Mouse (Mus musculus): ENCODE results near the gene Cog8.
A peak's percentile ranks its signal among the peaks of the same experiment; 100 is the strongest.
"Not testable (repeated sequence)": the region's sequence is repeated elsewhere in the genome, so short reads cannot be mapped to it uniquely, and the experiment has no call there.

Cog8 gene

GRCm38 (mm10) chr8:107045478-107045877 lies 11.0 kb downstream of the Cog8 start:
- DNase-seq (ENCODE audit: low read depth, low spot score): no peak

DNA sequence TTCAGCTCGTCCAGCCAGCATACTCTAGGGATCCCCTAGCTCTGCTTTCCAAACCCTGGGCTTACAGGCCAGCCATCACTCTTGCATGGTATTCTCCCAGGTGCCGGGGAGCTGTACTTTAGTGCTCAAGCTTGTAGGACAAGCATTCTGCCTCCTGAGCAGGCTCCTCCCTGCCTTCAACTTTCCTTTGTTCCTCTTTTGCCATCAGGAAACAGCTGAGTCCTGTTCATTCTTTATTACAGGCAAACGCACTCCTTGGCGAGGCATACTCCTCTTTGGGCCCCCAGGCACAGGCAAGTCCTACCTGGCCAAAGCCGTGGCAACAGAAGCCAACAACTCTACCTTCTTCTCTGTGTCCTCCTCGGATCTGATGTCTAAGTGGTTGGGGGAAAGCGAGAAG lies 15.9 kb downstream of the Cog8 start:
- no peak for DNase-seq (ENCODE audit: low read depth, low spot score)

DNA sequence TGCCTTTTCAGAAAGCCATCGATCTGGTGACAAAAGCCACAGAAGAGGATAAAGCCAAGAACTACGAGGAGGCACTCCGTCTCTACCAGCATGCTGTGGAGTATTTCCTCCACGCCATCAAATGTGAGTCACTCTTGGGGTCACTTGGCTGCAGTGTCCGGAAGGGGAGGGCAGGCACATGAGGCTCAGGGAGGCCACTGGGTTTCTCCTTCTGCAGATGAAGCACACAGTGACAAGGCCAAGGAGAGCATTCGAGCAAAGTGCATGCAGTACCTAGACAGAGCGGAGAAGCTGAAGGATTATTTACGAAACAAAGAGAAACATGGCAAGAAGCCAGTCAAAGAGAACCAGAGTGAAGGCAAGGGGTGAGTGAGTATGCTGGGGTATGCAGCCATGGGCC lies 19.9 kb downstream of the Cog8 start:
- DNase-seq (ENCODE audit: low read depth, low spot score): no peak

GRCm38 (mm10) chr8:107035641-107036040 lies 20.8 kb downstream of the Cog8 start:
- DNase-seq (ENCODE audit: low read depth, low spot score): no peak

DNA sequence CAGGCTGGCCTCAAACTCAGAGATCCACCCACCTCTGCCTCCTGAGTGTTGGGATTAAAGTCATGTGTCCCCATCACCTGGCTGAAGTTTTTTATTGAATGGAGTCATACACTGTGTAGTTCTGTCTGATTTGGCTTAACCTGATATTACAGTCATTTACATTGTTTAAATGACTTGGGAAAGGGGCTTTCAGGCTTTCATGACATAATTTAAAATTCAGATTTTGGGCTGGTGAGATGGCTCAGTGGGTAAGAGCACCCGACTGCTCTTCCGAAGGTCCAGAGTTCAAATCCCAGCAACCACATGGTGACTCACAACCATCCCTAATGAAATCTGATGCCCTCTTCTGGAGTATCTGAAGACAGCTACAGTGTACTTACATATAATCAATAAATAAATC lies 22.9 kb downstream of the Cog8 start:
- DNase-seq (ENCODE audit: low read depth, low spot score): not testable (repeated sequence)

DNA sequence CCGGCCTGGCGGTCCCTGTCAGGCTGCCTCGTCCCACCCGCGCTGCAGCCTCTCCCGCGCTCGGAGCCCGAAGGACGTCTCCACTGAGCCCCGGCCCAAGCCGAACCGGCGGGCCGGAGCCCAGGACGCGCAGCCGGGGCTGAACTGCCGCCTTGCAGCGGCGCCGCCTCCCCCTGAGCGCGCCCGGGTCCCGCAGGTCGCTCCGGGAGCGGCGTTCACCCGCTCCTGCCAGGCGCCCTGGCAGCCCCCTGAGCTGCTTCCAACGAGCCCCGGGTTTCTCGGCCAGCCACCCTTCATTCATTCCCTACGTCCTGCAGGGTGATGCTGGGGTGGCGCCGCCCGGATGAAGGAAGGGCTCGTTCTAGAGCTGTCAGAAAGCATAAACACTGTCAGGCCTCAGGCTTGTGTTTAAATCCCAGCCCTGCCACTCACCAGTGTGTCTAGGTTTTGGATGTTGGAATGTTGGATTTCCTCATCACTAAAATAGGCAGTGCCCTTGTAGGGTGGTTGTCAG lies 24.9 kb downstream of the Cog8 start:
- peak; percentile 55 for DNase-seq (ENCODE audit: low read depth, low spot score)

GRCm38 (mm10) chr8:107030650-107031576 lies 25.6 kb downstream of the Cog8 start, which contains the start of gene Vps4a:
Vps4a (plus strand) TSS chr8:107031222.
- peak; percentile 96 for DNase-seq (ENCODE audit: low read depth, low spot score)

GRCm38 (mm10) chr8:107030058-107030457 lies 26.4 kb downstream of the Cog8 start:
- DNase-seq (ENCODE audit: low read depth, low spot score): peak; percentile 36

GRCm38 (mm10) chr8:107029310-107029709 lies 27.2 kb downstream of the Cog8 start:
- DNase-seq (ENCODE audit: low read depth, low spot score): no peak

GRCm38 (mm10) chr8:107023479-107023878 lies 33.0 kb downstream of the Cog8 start:
- no peak for DNase-seq (ENCODE audit: low read depth, low spot score)

DNA sequence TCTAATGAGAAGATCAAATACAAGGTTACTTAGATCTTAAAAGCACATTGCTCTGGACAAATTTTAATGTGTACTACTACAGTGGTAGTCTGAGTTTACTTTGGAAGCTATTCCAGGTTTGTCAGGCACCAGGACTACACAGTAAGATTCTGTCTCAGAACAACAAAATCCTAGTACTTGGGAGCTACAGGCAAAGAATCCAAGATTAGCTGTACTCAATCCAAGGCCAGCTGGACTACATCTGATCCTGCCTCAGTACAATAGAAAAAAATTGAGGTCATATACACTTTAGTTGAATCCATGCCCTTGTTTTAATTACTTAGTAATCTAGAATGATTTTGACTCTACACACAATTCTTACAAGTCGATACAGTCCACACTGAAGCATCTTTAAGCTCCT lies 41.6 kb downstream of the Cog8 start:
- DNase-seq (ENCODE audit: low read depth, low spot score): no peak

GRCm38 (mm10) chr8:107012666-107013065 lies 43.8 kb downstream of the Cog8 start:
- DNase-seq (ENCODE audit: low read depth, low spot score): no peak

DNA sequence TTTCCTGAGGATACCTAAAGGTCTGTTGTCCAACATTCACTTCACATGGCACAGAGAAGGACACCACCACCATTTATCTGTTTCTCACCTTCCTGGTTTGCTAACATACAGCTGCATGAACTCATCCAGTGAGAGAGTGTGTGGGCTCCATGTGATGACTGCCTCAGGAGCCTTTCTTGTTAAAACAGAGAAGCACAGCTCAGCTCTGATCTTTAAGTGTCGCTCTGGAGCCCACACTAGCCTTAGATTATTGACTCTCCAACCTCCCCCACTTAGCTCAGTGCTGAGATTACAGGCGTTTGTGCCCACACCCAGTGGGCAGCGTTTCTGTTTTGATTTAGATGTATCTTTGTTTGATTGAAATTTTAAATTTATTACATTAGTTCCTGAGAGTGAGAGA lies 48.7 kb downstream of the Cog8 start:
- DNase-seq (ENCODE audit: low read depth, low spot score): no peak

- peak; percentile 94 for DNase-seq (ENCODE audit: low read depth, low spot score)
These were observed 54.0 kb downstream of the Cog8 start for GRCm38 (mm10) chr8:107002532-107002931.

- DNase-seq (ENCODE audit: low read depth, low spot score): no peak
These were observed 57.4 kb downstream of the Cog8 start for GRCm38 (mm10) chr8:106999068-106999467.

DNA sequence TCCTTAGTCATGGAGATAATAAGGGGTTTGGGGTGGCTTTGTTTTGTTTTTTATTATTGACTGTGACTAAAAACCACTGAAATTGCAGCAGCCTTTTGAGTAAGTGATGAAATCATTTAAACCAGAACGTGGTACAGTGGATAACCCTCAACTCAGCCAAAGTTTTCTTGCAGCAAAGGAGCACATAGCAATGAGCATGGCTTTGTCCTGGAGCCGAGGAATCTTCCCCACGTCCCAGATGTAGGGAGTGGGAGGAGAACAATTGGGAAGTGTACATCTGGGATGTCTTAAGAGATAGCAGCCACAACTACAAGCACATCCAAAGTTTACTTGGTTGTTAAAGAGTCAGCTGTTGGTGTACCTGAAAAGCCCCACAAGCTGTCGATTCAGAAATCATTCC lies 59.1 kb downstream of the Cog8 start:
- no peak for DNase-seq (ENCODE audit: low read depth, low spot score)

DNA sequence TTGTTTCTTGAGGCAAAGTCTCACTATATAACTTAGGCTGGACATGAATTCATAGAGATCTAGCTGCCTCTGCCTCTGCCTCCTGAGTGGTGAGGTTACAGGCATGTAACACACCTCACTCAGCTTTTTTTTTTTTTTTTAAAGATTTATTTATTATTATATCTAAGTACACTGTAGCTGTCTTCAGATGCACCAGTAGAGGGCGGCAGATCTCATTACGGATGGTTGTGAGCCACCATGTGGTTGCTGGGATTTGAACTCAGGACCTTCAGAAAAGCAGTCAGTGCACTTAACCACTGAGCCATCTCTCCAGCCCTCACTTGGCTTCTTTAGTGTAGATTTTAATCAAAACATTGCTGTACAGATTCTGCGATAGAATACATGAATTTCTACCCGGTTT lies 60.1 kb downstream of the Cog8 start:
- not testable (repeated sequence) for DNase-seq (ENCODE audit: low read depth, low spot score)
